Mouse (Mus musculus): Measurements from ENCODE around the gene Shroom3.

- TF ChIP-seq CTCF (IDR thresholded peaks at IDR 0.05; ENCODE audit: low read depth, low read length) (no peak), POLR2A (IDR thresholded peaks at IDR 0.05; ENCODE audit: borderline replicate concordance, low read depth, low read length) (no peak)
These were observed 24.8 kb downstream of the Shroom3 start for GRCm38 (mm10) chr5:92707921-92708491.

Data from bone marrow macrophage, adult 2 months (primary cell).